Mouse (Mus musculus): ENCODE data around the gene Bcl7c.
"Not testable (repeated sequence)": the region's sequence is repeated elsewhere in the genome, so short reads cannot be mapped to it uniquely, and the experiment has no call there.

Gene Bcl7c

DNA sequence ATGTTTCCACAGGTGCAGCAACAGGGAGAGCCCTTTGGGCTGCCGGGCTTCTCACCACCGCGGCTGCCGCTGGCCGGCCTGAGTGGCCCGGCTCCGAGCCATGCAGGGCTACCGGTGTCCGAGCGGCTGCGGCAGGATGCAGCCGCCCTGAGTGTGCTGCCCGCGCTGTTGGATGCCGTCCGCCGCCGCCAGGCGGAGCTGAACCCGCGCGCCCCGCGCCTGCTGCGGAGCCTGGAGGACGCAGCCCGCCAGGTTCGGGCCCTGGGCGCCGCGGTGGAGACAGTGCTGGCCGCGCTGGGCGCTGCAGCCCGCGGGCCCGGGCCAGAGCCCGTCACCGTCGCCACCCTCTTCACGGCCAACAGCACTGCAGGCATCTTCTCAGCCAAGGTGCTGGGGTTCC is 8.3 kb upstream of the Bcl7c start:
- peak; percentile 81 for DNase-seq (ENCODE audit: extremely low spot score)

DNA sequence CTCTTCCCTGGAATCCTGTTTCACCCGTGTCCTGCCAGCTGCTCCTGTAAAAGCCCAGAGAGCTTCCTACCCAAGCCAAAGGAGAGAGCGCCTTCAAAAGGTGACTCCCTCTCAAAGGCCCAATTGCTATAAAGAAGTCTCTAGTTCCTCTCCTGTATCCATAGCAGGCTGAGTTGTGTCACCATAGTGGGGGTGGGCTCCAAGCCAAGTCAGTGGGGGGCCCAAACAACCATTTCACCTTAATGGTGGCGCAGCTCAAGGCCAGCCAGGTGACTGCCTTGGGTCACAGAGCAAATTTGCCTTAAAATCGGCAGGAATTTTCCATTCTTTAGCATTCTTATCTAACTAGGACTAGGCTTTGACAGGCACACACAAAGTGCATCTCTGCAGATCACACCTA is 6.1 kb upstream of the Bcl7c start:
- no peak for DNase-seq (ENCODE audit: extremely low spot score)

DNA sequence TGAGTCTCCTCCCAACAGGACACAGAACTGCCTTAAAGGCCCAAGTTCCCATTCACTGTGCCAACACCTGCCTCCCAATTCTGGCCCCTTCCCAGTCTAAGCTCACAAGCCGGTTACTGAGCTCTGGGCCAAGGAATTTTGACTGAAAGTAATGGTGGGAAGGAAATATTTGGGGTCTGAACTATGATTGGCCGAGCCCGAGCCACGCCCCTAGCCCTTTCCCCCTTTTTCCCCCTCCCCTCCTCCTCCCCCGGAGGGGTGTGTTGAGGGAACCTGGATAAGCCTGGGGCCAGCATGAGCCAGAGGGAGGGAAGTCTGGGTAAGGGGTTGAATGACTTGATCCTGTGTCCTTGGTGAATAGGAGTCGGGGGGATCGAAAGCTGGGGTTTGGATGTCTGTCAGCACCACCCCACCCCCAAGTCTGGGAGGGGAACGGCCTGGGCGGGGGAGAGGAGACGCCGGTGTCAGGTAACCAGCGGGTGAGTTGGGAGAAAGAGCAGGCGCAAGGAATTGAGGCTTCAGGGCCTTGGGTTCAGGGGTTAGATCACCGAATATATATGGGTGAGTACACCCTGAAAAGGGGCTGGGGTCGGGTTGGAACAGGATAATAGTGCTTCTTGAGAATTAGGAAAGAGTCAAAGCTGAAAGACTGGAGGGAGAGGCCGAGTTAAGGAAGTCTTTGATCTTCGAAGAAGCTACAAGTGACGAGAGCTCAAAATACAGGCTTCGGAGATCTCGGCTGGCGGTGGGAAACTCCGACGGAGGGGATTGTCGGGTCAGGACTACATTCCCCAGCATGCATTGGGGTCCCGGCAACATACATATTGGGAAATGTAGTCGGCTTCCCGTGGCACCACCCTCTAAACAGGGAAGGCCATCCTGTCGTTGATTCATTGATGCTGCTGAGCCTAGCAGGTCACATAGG is 4.0 kb upstream of the Bcl7c start, which contains the start of gene Ctf1:
Gene Ctf1 (plus strand): TSS at position 276 of the 925 bp plus-strand sequence.
- peak; percentile 89 for DNase-seq (ENCODE audit: extremely low spot score)

DNA sequence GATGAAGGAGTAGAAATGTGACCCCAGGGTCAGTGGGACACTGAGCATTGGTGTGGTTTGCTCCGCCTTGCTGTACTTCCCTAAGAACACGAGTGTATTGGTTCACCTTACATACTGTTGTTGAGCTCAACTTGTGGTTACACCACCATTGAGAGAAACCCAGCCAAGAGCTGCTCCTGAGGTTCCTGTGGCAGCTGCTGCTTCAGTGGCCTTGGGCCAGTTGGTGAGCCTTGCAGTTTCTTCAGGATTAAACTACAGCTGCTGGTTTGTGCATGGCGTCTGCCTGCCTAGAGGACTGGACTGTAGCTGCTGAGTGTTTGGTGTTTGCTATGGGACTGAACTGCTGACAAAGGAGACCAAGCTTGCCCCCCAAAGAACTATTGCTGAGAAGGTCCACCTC is 2.7 kb upstream of the Bcl7c start:
- DNase-seq (ENCODE audit: extremely low spot score): no peak

DNA sequence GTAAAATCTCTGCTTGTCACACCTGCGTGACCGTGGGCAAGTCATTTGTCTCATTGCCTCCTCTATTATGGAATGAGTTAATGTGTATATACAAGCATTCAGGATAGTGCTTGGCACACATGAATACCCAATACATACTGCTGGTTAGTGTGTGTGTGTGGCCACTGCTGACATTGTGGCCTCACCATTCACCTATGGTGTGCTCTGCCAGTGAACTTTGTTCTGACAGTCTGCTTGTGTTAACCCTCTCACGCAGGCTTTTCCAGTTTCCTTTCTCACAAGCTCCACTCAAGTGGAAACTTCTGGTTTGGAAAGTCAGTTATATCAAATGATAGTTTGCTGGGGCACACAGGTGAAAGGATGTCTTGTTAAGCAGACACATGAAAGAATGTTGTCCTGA is 2.3 kb upstream of the Bcl7c start:
- no peak for DNase-seq (ENCODE audit: extremely low spot score)

DNA sequence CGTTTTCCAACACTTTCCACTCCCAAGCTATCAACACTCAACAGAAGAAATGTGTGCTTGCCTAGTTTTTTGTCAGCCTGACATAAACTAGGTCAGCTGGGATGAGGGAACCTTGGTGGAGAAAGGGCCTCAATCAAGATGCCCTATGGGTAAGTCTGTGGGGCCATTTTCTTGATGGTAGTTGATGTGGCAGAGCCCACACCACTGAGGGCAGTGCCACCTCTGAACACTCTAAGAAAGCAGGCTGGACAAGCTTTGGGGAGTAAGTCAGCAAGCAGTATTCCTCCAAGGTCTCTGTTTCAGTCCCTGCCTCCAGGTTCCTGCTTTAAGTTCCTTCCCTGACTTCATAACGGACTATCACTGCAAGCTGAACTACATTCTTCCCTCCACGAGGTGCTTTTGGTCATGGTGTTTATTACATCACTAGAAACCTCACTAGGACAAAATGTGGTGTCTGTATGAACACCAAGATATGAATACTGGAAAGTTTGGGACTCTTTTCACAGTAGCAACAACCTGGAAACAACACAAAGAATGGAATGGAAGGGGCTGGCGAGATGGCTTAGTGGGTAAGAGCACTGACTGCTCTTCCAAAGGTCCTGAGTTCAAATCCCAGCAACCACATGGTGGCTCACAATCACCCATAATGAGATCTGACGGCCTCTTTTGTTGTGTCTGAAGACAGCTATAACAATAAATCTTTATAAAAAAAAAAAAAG is 687 bp upstream of the Bcl7c start:
- DNase-seq (ENCODE audit: extremely low spot score): no peak

DNA sequence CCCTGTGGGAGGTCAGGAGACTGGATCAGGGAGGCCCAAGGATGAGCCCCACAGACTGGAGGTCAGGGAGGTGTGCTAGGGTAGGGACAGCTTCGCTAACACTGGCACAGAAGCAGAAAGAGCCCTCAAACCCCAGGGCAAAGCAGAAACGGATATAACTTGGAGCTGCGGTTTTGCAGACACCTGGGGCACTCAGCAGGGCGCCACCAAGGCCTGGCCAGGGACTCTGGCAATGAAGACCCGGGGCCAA is 851 bp downstream of the Bcl7c start:
- no peak for DNase-seq (ENCODE audit: extremely low spot score)

DNA sequence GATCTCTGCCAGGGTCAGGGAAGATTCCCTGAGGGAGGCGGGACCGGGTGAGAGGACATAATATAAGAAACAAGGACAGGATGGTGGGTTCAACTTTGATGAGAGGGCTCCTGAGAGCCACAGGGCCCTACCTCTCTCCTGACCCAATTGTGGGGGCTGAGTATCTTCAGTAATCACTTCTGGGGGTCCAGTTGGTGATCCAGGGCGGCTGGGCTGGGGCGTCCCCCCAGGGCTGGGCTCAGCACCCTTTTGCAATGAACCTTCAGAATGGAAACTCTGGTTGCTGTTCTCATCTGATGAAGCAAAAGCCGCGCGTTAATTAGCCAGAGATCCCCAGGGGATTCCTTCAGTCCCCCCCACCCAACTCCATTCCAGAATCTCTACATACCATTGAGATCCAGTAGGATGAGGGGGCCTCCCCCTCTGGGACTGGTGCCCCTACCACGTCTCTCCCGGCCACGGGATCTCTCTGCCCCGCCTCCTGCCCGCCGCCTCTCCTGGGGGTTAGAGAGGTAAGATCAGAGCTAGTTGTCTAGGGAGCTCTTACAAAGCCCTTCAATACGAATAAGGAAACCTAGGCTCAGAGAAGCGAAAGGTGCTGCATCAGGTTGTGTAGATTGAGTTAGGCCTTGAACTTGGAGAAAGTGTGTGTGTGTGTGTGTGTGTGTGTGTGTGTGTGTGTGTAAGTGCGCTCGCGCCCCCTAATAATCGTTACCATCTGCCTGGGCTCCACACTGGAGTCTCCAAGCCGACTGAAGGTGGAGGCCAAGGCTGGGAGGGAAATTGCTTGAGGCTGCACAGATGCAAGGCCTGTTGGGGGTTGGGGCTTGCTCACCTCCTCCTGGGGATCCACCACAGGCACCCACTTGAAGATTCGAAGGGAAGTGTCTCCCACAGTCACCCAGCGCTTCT is 1.4 kb downstream of the Bcl7c start:
- DNase-seq (ENCODE audit: extremely low spot score): no peak

DNA sequence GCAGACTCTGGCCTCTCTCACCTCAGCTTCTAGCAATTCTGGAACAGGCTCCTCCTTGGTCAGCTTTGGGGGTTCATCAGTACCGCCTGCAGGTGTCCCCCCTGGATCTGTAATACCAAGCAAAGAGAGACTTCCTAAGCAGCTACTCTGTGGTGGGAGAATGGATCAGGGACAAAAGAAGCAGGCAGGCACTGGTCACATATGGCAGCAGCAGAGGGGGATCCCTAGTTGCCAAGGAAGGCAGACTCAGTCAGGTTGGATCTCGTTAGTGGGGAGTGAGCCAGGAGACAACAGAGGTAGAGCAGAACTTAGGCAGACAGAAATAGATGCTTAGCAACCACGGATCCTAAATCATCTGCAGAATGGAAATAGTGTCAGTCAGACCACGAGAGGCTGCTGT is 3.0 kb downstream of the Bcl7c start:
- no peak for DNase-seq (ENCODE audit: extremely low spot score)

DNA sequence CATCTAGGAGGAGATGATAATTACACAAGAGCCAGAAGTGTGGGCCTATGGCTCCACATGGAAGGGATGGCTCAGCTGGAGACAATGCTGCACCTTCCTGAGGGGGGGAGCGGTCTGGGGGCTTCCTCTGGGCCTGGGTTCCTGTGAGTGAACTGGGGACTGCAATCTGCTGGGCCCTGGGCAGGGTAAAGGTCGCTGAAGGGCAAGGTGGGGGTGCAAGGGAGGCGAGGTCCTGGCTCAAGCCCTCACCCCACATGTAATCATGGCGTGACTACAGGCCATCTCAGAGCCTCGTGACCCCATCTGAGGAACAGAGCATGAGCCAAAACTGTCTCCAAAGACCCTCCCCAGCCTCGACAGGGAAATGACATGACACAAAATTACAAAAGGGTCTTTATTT is 4.1 kb downstream of the Bcl7c start:
- DNase-seq (ENCODE audit: extremely low spot score): no peak

DNA sequence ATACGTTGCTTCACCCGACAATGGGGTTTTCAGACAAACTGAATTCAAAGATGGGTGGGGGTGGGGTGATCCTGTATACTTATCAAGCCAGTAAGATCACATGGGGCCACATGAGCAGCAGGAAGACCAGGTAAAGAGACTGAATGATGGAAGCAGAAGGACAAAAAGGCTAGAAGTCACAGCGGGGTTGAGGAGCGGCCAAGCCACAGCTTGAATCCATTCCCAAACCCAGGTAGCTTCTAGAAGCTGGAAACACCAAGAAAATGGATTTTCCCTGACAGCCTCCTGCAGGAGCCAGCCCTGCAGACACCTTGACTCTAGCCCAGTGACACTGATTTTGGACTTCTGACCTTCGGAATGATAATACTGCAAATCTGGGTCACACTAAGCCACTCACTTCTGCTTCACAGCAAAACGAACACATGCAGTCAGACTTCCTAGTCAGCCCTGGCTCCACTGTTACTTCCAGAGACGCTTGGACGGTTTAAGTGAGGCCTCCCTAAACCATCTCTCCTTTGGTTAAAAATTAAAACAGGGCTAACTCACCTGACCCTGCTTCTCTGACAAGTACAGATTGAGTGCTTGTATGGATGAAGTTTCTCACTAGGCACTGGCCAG is 5.1 kb downstream of the Bcl7c start:
- no peak for DNase-seq (ENCODE audit: extremely low spot score)

DNA sequence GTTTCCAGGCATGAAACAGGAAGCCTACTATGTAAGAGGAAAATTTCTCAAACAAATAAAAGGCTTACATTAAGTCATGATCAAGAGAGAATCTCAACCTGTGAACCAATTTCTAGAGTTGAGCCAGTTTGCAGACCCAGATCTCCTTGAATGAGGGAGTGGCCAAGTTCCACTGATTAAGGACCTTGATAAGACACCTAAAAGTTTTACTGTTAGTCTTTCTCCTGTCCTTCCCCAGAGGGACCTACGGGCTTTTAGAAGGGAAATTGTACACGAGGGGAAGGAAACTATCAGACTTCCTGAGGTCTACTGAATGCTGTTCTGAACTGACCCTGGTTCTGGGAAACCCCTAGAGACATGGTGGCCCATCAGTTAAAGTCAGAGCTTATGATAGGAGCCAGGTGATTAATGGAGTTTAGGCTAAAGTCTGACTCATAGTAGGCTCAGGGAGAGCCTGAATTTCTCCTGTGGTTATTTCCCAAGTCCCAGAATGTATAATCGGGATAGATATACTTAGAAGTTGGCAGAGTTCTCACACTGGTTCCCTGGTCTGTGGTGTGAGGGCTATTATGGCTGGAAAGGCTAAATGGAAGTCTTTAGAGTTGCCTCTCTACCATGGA is 7.9 kb downstream of the Bcl7c start:
- DNase-seq (ENCODE audit: extremely low spot score): no peak

DNA sequence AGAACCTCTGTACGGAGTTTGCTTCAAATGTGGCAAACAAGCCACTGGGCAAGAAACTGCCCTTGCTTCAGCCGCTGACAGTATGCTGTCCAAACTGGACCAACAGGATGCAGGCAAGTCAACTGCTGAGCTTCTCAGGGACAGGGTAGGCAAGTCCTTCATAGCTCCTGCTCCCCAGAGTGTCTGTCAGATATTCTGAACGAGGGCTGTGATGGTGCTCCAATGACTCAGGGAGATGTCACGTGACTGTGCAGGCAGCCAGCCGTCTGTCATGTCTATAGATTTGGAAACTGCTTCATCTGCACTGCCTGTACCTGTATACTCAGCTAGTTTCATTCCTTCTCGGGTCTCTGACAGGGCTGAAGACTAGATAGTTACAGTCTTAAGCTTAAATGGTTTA is 9.7 kb downstream of the Bcl7c start:
- no peak for DNase-seq (ENCODE audit: extremely low spot score)

DNA sequence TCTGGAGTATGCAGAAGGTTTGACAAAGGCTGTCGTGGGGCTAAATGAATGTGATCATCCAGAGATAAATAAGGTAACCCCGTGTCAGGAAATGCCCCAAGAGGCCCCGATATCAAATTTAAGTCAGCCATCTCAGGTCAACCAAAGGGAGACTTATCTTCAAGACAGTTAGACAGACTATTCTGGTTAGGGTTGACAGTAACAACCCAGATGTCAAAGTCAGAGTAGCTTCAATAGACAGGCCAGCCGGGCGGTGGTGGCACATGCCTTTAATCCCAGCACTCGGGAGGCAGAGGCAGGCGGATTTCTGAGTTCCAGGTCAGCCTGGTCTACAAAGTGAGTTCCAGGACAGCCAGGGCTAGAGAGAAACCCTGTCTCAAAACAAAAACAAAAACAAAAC is 15.0 kb downstream of the Bcl7c start:
- not testable (repeated sequence) for DNase-seq (ENCODE audit: extremely low spot score)

DNA sequence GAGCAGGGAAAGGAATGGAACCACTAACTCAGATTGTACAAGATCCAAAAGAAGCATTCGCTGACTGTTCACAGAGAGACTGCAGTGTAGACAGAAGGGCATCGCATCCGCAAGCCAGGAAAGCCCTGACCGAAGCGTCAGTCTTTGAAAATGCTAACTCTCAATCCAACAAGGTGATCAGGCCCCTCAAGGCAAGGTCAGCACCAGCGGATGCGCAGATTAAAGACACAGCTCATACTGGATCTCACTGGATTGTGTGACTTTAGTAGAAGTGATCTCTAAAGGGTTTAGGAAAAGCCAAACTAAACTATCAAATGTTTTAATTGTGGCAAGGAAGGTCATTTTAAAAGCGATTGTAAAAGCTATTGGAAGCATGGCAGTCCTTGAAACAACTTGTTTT is 15.4 kb downstream of the Bcl7c start:
- no peak for DNase-seq (ENCODE audit: extremely low spot score)

DNA sequence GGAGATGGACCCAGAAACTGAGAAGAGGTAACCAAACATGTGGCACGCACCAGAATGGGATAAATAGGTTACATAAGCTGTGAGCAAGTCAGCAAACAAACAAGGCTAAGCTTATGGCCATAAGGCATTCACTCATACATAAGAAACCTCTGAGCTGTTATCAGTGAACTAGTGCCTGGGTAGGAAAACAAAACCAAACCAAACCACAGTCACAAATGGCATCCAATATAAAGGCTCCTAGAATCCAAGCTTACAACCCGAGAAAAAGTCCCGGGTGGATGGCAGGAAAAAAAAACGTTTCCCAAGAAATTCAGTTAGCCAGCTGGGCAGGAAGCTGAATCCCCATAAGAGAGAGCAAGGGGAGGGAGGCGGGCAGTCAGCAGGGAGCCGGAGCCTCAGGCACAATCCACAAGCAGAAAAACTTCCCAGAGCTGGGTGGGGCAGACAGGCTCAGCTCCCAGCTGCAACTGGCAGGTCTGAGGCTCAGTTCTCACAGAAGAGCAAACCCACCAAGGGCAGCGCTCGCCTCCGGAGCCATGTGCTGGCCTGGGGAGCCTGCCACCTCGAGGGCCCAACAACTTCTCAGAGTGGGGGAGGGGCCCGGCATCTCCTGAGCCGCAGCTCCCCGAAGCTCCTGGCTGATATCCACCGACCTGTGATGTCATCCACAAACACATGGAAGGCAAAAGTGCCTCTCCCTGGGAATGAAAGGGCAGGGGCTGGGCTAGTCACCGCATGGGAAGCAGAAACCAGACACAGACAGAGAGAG is 17.3 kb downstream of the Bcl7c start:
- DNase-seq (ENCODE audit: extremely low spot score): peak; percentile 77

DNA sequence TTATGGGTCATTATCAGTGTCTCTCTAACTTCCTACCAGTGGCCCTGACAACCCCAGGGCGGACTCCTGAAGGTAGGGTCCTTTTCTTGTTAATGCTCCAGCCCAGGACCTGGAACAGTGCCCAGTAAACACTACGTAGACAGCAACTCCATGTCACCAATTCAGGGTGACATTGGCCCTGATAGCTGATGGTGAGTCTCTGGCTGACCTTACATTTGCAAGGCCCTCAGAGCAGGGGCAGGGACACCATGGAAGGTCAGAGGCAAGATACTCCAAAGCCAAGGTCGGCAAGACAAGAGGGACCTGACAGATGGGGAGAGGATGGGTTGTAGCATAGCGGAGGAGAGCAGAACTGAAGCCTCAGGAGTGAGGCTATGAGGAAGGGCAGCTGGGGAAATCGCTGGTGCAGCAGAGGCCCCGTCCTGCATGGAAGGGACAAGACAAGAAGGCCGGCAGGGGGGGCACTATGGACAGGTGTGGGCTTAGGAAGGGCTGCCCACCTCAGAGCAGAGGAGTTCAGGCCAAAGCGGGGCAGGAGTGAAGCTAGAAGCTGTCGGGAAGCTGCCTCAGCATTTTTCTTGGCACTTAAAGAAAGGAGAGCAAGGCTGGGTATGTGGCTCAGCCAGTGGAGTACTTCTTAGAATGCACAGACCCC is 19.0 kb downstream of the Bcl7c start:
- no peak for DNase-seq (ENCODE audit: extremely low spot score)

DNA sequence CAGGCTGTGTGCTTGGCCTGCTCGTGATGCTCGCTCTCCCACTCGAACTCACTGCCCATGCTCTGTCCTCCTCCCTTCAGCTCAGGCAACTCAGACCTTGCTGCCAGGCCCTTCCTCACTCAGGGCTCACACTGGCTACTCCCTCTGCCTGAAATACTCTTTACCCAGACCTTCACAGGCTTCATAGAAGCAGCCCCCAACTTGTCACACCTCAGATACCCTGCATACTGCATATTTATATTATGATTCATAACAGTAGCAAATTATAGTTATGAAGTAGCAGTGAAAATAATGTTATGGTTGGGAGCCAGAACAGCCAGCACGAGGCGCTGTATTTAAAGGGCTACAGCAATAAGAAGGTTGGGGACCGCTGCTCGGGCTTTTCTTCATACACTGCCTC is 19.8 kb downstream of the Bcl7c start:
- no peak for DNase-seq (ENCODE audit: extremely low spot score)

DNA sequence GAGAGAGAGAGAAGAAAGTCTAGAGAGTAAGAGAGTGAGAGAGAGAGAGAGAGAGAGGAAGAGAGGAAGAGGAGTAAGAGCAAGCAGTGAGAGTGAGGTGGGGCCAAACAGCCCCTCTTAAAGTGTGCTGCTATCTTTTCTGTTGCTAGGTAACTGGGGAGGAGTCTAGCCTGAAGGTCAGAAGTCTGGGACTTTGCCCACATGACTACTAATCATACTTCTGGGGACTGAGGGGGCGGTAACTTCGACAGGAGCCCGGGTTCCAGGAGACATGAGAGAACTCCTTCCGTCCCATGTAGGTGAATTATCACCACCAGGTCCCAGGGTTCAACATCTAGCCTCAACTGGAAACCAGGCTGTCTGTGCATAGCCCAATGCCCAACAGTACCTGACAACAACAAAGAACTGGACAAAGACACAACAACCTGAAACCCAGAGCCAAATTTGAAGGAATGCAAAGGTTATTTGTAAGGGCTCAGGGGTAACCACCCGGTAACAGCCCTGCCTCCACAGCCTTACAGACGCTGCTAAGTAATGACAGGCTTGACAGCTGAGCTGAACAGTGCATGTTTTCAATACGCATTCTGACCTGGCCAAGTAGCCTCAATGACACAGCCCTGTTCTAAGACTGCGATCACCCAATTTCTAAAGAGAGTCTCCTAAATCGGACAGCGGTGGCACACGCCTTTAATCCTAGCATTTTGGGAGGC is 21.8 kb downstream of the Bcl7c start:
- no peak for DNase-seq (ENCODE audit: extremely low spot score)

Data from embryo, embryonic 9.5 days (tissue).